Mouse (Mus musculus): ENCODE data around the gene Add1.

- TF ChIP-seq CTCF (IDR thresholded peaks at IDR 0.05; ENCODE audit: extremely low read depth, insufficient read depth, low read length) (no peak), POLR2A (IDR thresholded peaks at IDR 0.05; ENCODE audit: extremely low read depth, insufficient read depth, low read length) (no peak)
These were observed 89.8 kb downstream of the Add1 start for GRCm38 (mm10) chr5:34663231-34663630.
